Mouse (Mus musculus) hindbrain, embryonic 11.5 days (tissue): ENCODE results near the gene Marveld2. TPM values are rescaled to one million over a fixed set of nuclear protein-coding genes. Genes with fewer than 3 reads are reported as not detected.

ENCODE experiments used
- ATAC-seq: fragments of 200-750 bp; cut with Nextera tagmentation; 2 replicates; pipeline ENCODE4 v1.8.0; 2017; ENCODE audit warnings: mild to moderate bottlenecking, moderate TSS enrichment, moderate library complexity; ENCODE audit not compliant: low FRiP score
- DNase-seq: peaks from one replicate; pipeline ENCODE4 v3.0.0-alpha.2; 2015; ENCODE audit warnings: low spot score
- H3K27ac ChIP-seq: fragments of 300-500 bp; sonication (generic); 2 replicates; pipeline ENCODE4 v1.5.1; 2014; ENCODE audit warnings: mild to moderate bottlenecking, low read depth, low read length
- H3K27me3 ChIP-seq: fragments of 300-500 bp; sonication (generic); 2 replicates; pipeline ENCODE4 v1.6.1; 2014; ENCODE audit warnings: mild to moderate bottlenecking, low read length, moderate library complexity, mixed read lengths; ENCODE audit not compliant: control insufficient read depth, insufficient read depth
- H3K36me3 ChIP-seq: fragments of 300-500 bp; sonication (generic); 2 replicates; pipeline ENCODE4 v1.6.1; 2014; ENCODE audit warnings: mild to moderate bottlenecking, low read length, moderate library complexity, mixed read lengths; ENCODE audit not compliant: control insufficient read depth, insufficient read depth
- H3K4me1 ChIP-seq: fragments of 300-500 bp; sonication (generic); replicated peaks from 2 replicates; pipeline ENCODE4 v1.6.1; 2014; ENCODE audit warnings: low read length, mixed read lengths; ENCODE audit not compliant: control insufficient read depth, insufficient read depth
- H3K4me2 ChIP-seq: fragments of 300-500 bp; sonication (generic); replicated peaks from 2 replicates; pipeline ENCODE4 v1.6.1; 2014; ENCODE audit warnings: mild to moderate bottlenecking, low read depth, low read length
- H3K4me3 ChIP-seq: fragments of 300-500 bp; sonication (generic); 2 replicates; pipeline ENCODE4 v1.5.1; 2014; ENCODE audit warnings: low read depth, low read length
- H3K9ac ChIP-seq: fragments of 300-500 bp; sonication (generic); 2 replicates; pipeline ENCODE4 v1.6.1; 2014; ENCODE audit warnings: low read depth, low read length
- H3K9me3 ChIP-seq: fragments of 300-500 bp; sonication (generic); 2 replicates; pipeline ENCODE4 v1.6.1; 2016; ENCODE audit warnings: low read length; ENCODE audit not compliant: control insufficient read depth
- WGBS: fragments of 180-500 bp; shearing (Covaris S2); extraction: QIAGEN DNeasy Blood & Tissue Kit; methylation state at CpG from one replicate; pipeline ENCODE4 v1.1.7; 2014; 5-methylcytosine and 5-hydroxymethylcytosine counted together
- polyA plus RNA-seq: library from polyadenylated mRNA; unstranded; fragments of >200 nt; fragmentation: Nextera tagmentation; extraction: Ambion mirVana; gene quantifications from 2 replicates; pipeline ENCODE4 v1.2.1, GENCODE M21; 2014

Marveld2 gene
- polyA plus RNA-seq, 1 experiment from 2014 or later: 3.1 TPM

- Histone ChIP-seq H3K27ac (no peak overlapping the region), H3K36me3 (no peaks in the 10 kb centered on the region), H3K4me3 (no peak overlapping the region), H3K9ac (no peak overlapping the region), H3K4me1 (no peaks in the 10 kb centered on the region), H3K27me3 (no peaks in the 10 kb centered on the region), H3K9me3 (no peaks in the 10 kb centered on the region), H3K4me2 (no peak overlapping the region)
- DNase-seq (no peak), ATAC-seq (no peak)
- WGBS: 90% methylated on average over 10 of the region's 10 CpGs
Observed at GRCm38 (mm10) chr13:100603031-100603737, 13.6 kb downstream of the Marveld2 start.

- H3K36me3 ChIP-seq: no peaks in the 10 kb centered on the region
- WGBS: 59% methylated on average over 5 of the region's 5 CpGs
- H3K27ac ChIP-seq: no peak overlapping the region
- H3K27me3 ChIP-seq: no peaks in the 10 kb centered on the region
- ATAC-seq (no peak), DNase-seq (no peak)
- H3K9me3 ChIP-seq: no peaks in the 10 kb centered on the region
- H3K4me2 ChIP-seq: no peak overlapping the region
- no peak overlapping the region for H3K9ac ChIP-seq
- no peaks in the 10 kb centered on the region for H3K4me1 ChIP-seq
- no peak overlapping the region for H3K4me3 ChIP-seq
Observed at GRCm38 (mm10) chr13:100602239-100602902, 14.4 kb downstream of the Marveld2 start.

- no peaks in the 10 kb centered on the region for H3K4me1 ChIP-seq
- no peaks in the 10 kb centered on the region for H3K9me3 ChIP-seq
- H3K4me2 ChIP-seq: no peak overlapping the region
- no peak overlapping the region for H3K4me3 ChIP-seq
- no peaks in the 10 kb centered on the region for H3K27me3 ChIP-seq
- WGBS: 69% methylated on average over 7 of the region's 8 CpGs
- H3K27ac ChIP-seq: no peak overlapping the region
- DNase-seq (no peak), ATAC-seq (no peak)
- no peaks in the 10 kb centered on the region for H3K36me3 ChIP-seq
- no peak overlapping the region for H3K9ac ChIP-seq
Observed at GRCm38 (mm10) chr13:100601034-100601433, 15.7 kb downstream of the Marveld2 start.

- H3K9ac ChIP-seq: no peak overlapping the region
- H3K36me3 ChIP-seq: no peaks in the 10 kb centered on the region
- H3K4me3 ChIP-seq: no peak overlapping the region
- H3K9me3 ChIP-seq: no peaks in the 10 kb centered on the region
- 84% methylated on average over 12 of the region's 12 CpGs for WGBS
- no peaks in the 10 kb centered on the region for H3K27me3 ChIP-seq
- no peak overlapping the region for H3K4me2 ChIP-seq
- no peak overlapping the region for H3K27ac ChIP-seq
- DNase-seq (no peak), ATAC-seq (no peak)
- no peaks in the 10 kb centered on the region for H3K4me1 ChIP-seq
Observed at GRCm38 (mm10) chr13:100600317-100600716, 16.5 kb downstream of the Marveld2 start.

- no peak overlapping the region for H3K4me2 ChIP-seq
- 78% methylated on average over 9 of the region's 9 CpGs for WGBS
- H3K9me3 ChIP-seq: no peaks in the 10 kb centered on the region
- no peak overlapping the region for H3K9ac ChIP-seq
- no peak overlapping the region for H3K4me3 ChIP-seq
- ATAC-seq (no peak), DNase-seq (no peak)
- H3K36me3 ChIP-seq: no peaks in the 10 kb centered on the region
- H3K4me1 ChIP-seq: no peaks in the 10 kb centered on the region
- H3K27me3 ChIP-seq: no peaks in the 10 kb centered on the region
- no peak overlapping the region for H3K27ac ChIP-seq
Observed at GRCm38 (mm10) chr13:100597284-100597683, 19.5 kb downstream of the Marveld2 start.

GRCm38 (mm10) chr13:100595552-100595885 is 21.3 kb downstream of the Marveld2 start:
- no peaks in the 10 kb centered on the region for H3K27me3 ChIP-seq
- no peaks in the 10 kb centered on the region for H3K9me3 ChIP-seq
- DNase-seq (no peak), ATAC-seq (no peak)
- H3K4me3 ChIP-seq: no peak overlapping the region
- H3K36me3 ChIP-seq: no peaks in the 10 kb centered on the region
- WGBS: 91% methylated on average over 3 of the region's 3 CpGs
- H3K4me2 ChIP-seq: no peak overlapping the region
- no peak overlapping the region for H3K27ac ChIP-seq
- no peaks in the 10 kb centered on the region for H3K4me1 ChIP-seq
- no peak overlapping the region for H3K9ac ChIP-seq

GRCm38 (mm10) chr13:100594838-100595551 is 21.8 kb downstream of the Marveld2 start:
- Histone ChIP-seq H3K9me3 (no peaks in the 10 kb centered on the region), H3K36me3 (no peaks in the 10 kb centered on the region), H3K27ac (no peak overlapping the region), H3K4me1 (no peaks in the 10 kb centered on the region), H3K4me3 (no peak overlapping the region), H3K9ac (no peak overlapping the region), H3K4me2 (no peak overlapping the region), H3K27me3 (no peaks in the 10 kb centered on the region)
- DNase-seq (no peak), ATAC-seq (no peak)
- WGBS: 70% methylated on average over 5 of the region's 5 CpGs

GRCm38 (mm10) chr13:100594041-100594792 is 22.6 kb downstream of the Marveld2 start:
- no peaks in the 10 kb centered on the region for H3K4me1 ChIP-seq
- no peak overlapping the region for H3K9ac ChIP-seq
- no peaks in the 10 kb centered on the region for H3K9me3 ChIP-seq
- no peak overlapping the region for H3K4me2 ChIP-seq
- peak; percentile 42 for DNase-seq
- H3K27ac ChIP-seq: no peak overlapping the region; the same call in 1 of the 2 replicates
- H3K36me3 ChIP-seq: no peaks in the 10 kb centered on the region
- 69% methylated on average over 11 of the region's 17 CpGs for WGBS
- ATAC-seq: peak; percentile 53
- no peaks in the 10 kb centered on the region for H3K27me3 ChIP-seq
- H3K4me3 ChIP-seq: no peak overlapping the region
